Mouse (Mus musculus) gastrocnemius, postnatal 14 days (tissue): ENCODE results near the gene Olfr1086. TPM values are rescaled to one million over a fixed set of nuclear protein-coding genes. Genes with fewer than 3 reads are reported as not detected.
"Not testable (repeated sequence)": the region's sequence is repeated elsewhere in the genome, so short reads cannot be mapped to it uniquely, and the experiment has no call there.

Source experiments
- DNase-seq: peaks from one replicate; pipeline ENCODE4 v3.0.0; 2021; ENCODE audit warnings: mixed read lengths
- intact Hi-C: fragments of 180-260 bp; cut with DNase I; formaldehyde crosslinking; loops from one replicate; pipeline ENCODE4 v1.15.1; 2025; ENCODE audit warnings: low total_unique reads
- long read RNA-seq, 2 experiments: library from polyadenylated mRNA; stranded (forward); transcript quantifications; one replicate each; pipeline ENCODE4 v2.0.0; 2021
- total RNA-seq, 2 experiments: library from RNA; stranded (reverse); gene quantifications; 2 replicates each; pipeline ENCODE4 v1.2.3; 2021

Olfr1086 gene
- not detected for total RNA-seq
- long read RNA-seq, experiment 1, result 0 reads
- long read RNA-seq, experiment 2, result 0 reads

DNA sequence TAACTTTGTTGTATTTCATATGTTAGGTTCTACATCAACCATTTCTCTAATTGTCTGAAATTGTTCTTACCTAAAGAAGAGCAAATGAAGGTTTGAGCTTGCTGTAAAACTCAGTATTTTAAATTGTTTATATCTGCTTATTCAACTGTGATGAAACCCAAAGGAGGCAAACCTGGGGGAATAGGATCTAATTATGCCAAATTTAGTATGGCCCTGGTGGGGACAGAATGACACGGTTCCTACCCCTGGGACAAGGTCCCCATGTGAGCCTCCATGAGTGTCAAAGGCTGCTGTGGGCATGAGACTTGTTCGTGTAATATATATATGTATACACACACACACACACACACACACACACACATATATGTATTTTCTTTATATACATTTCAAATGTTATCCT lies at the start of gene Olfr1086:
TSS of gene Olfr1086 (minus strand) at position 101 of the 400 bp plus-strand sequence.
- intact Hi-C loops, result no loop called here
- no peak for DNase-seq

GRCm38 (mm10) chr2:86698295-86698694 lies 18.4 kb upstream of the Olfr1086 start, which contains the start of gene Olfr1087:
Gene Olfr1087, minus strand, starts transcription at chr2:86698395.
- no peak for DNase-seq
- intact Hi-C loops, result no loop called here

GRCm38 (mm10) chr2:86661919-86662318 lies 18.0 kb downstream of the Olfr1086 start, which contains the start of gene Olfr1085:
Gene Olfr1085, minus strand, starts transcription at chr2:86662019.
- intact Hi-C loops, result no loop called here
- no peak for DNase-seq

DNA sequence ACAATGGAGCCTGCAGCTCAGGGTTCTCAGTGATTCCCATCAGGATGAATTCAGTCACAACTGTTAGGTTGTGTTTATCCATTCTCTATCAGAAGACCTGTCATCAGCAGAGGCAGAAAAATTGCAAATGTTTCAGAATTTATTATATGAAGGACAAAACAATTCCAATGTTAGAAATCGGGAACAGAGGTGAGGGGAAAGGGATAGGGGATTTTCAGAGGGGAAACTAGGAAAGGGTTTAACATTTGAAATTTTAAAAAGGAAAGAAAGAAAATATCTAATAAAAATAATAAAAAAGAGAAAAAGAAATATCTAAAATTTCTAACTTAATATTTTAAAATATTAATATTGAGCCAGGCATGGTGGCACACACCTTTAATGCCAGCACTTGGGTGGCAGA lies 40.3 kb downstream of the Olfr1086 start, which contains the start of gene Olfr1084:
TSS of gene Olfr1084 (minus strand) at position 101 of the 400 bp plus-strand sequence.
- intact Hi-C loops, DNase-seq: not testable (repeated sequence)

Other genes with a start within 250 kb of the Olfr1086 start
- not detected for gene Olfr1065, start 229.5 kb downstream of the Olfr1086 start, total RNA-seq
- not detected for gene Olfr1066, start 223.8 kb downstream of the Olfr1086 start, total RNA-seq
- gene Olfr228, start 192.7 kb downstream of the Olfr1086 start, total RNA-seq, result not detected
- gene Olfr1076, start 171.6 kb downstream of the Olfr1086 start, total RNA-seq, result not detected
- not detected for gene Olfr1079, start 137.6 kb downstream of the Olfr1086 start, total RNA-seq
- not detected for gene Olfr1080, start 121.9 kb downstream of the Olfr1086 start, total RNA-seq
- gene Olfr1082, start 81.1 kb downstream of the Olfr1086 start, total RNA-seq, result not detected
- not detected for gene Olfr1084, start 40.4 kb downstream of the Olfr1086 start, total RNA-seq
- not detected for gene Olfr1085, start 18.1 kb downstream of the Olfr1086 start, total RNA-seq
- gene Olfr1087, start 18.3 kb upstream of the Olfr1086 start, total RNA-seq, result not detected
- not detected for gene Olfr1089, start 53.6 kb upstream of the Olfr1086 start, total RNA-seq
- gene Olfr1090, start 78.9 kb upstream of the Olfr1086 start, total RNA-seq, result not detected
- gene Olfr1093, start 102.4 kb upstream of the Olfr1086 start, total RNA-seq, result not detected
- gene Olfr141, start 129.9 kb upstream of the Olfr1086 start, total RNA-seq, result not detected
- gene Olfr1094, start 144.6 kb upstream of the Olfr1086 start, total RNA-seq, result not detected
- gene Olfr1095, start 171.6 kb upstream of the Olfr1086 start, total RNA-seq, result not detected
- not detected for gene Gm13723, start 194.7 kb upstream of the Olfr1086 start, total RNA-seq
- not detected for gene Olfr1097, start 212.1 kb upstream of the Olfr1086 start, total RNA-seq
- not detected for gene Olfr1098, start 244.5 kb upstream of the Olfr1086 start, total RNA-seq